Mouse (Mus musculus) hindbrain, embryonic 10.5 days (tissue): Measurements from ENCODE around the gene Pkhd1. TPM values are rescaled to one million over a fixed set of nuclear protein-coding genes. Genes with fewer than 3 reads are reported as not detected.

Source experiments
- DNase-seq: peaks from one replicate; pipeline ENCODE4 v3.0.0-alpha.2; 2017; ENCODE audit warnings: low spot score
- H3K27ac ChIP-seq: fragments of 300-500 bp; sonication (generic); 2 replicates; pipeline ENCODE4 v1.5.1; 2016; ENCODE audit warnings: mild to moderate bottlenecking, moderate library complexity
- H3K27me3 ChIP-seq: fragments of 300-500 bp; sonication (generic); 2 replicates; pipeline ENCODE4 v1.6.1; 2016; ENCODE audit warnings: mild to moderate bottlenecking; ENCODE audit not compliant: poor library complexity, insufficient read depth, severe bottlenecking
- H3K36me3 ChIP-seq: fragments of 300-500 bp; sonication (generic); 2 replicates; pipeline ENCODE4 v1.6.1; 2016; ENCODE audit warnings: mild to moderate bottlenecking, moderate library complexity
- H3K4me1 ChIP-seq: fragments of 300-500 bp; sonication (generic); replicated peaks from 2 replicates; pipeline ENCODE4 v1.6.1; 2016; ENCODE audit warnings: mild to moderate bottlenecking
- H3K4me3 ChIP-seq: fragments of 300-500 bp; sonication (generic); 2 replicates; pipeline ENCODE4 v1.5.1; 2016; ENCODE audit warnings: mild to moderate bottlenecking, moderate library complexity
- H3K9me3 ChIP-seq: fragments of 300-500 bp; sonication (generic); 2 replicates; pipeline ENCODE4 v1.6.1; 2016; ENCODE audit warnings: mild to moderate bottlenecking, moderate library complexity
- WGBS: fragments of 180-500 bp; shearing (Covaris S2); methylation state at CpG from one replicate; pipeline ENCODE4 v1.1.7; 2016; 5-methylcytosine and 5-hydroxymethylcytosine counted together
- polyA plus RNA-seq: library from polyadenylated mRNA; unstranded; fragments of >200 nt; fragmentation: Nextera tagmentation; extraction: Ambion mirVana; gene quantifications from 2 replicates; pipeline ENCODE4 v1.2.1, GENCODE M21; 2016

Gene Pkhd1
- 0.01 TPM in 1 of 2 replicates, not detected in the other for polyA plus RNA-seq

DNA sequence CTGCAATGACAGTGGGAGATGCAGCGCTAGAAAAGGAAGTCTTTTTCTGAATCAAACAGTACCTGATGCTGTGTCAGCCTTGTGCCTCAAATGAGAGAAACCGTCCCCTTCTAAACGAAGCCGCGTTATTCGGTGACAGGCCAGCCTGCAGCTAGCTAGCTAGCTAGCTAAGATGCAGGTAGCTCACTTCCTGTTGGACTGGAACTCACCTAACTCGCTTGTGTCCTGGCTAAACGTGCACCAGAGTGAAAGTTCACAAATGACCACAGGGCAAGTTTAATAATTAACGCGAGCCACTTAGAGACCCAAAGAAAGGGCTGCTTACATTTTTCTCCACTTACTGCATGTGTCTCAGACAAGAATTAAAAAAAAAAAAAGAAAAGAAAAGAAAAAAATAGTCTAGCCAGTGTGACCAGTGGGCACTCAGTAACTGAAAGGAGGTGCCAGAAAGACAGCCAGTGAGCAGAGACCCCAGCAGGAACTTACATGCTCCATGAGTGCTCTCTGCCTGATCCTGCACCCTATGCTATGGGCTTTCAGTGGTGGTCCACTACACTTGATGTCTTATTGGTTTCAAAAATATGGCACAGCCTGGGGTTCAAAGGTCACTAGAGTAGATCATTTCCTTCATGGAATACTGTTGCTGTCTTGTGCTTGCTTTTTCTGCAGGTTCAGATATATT lies at the start of gene Pkhd1:
Pkhd1 (minus strand) TSS at position 216 of the 682 bp plus-strand sequence.
- 78% methylated on average over 10 of the region's 10 CpGs for WGBS
- H3K36me3 ChIP-seq: no peaks in the 10 kb centered on the region
- H3K9me3 ChIP-seq: no peaks in the 10 kb centered on the region
- no peaks in the 10 kb centered on the region for H3K27me3 ChIP-seq
- no peak for DNase-seq
- no peak within 1 kb of the TSS for H3K27ac ChIP-seq
- H3K4me3 ChIP-seq: no peak within 1 kb of the TSS
- no peaks in the 10 kb centered on the region for H3K4me1 ChIP-seq

- no peaks in the 10 kb centered on the region for H3K9me3 ChIP-seq
- 85% methylated on average over 7 of the region's 7 CpGs for WGBS
- DNase-seq: no peak
Observed at GRCm38 (mm10) chr1:20667567-20667966, 49.7 kb upstream of the Pkhd1 start.

GRCm38 (mm10) chr1:20666233-20666632 lies 48.4 kb upstream of the Pkhd1 start:
- no peak for DNase-seq
- Histone ChIP-seq H3K27ac (no peak overlapping the region), H3K4me3 (no peak overlapping the region), H3K36me3 (no peaks in the 10 kb centered on the region), H3K4me1 (no peaks in the 10 kb centered on the region), H3K27me3 (no peaks in the 10 kb centered on the region), H3K9me3 (no peaks in the 10 kb centered on the region)
- WGBS: 83% methylated on average over 2 of the region's 2 CpGs

More at GRCm38 (mm10) chr1:20667567-20667966, 49.7 kb upstream of the Pkhd1 start:
- H3K36me3 ChIP-seq: no peaks in the 10 kb centered on the region
- H3K27me3 ChIP-seq: no peaks in the 10 kb centered on the region
- no peak overlapping the region for H3K27ac ChIP-seq
- H3K4me1 ChIP-seq: no peaks in the 10 kb centered on the region
- no peak overlapping the region for H3K4me3 ChIP-seq

GRCm38 (mm10) chr1:20655085-20655484 lies 37.2 kb upstream of the Pkhd1 start:
- 78% methylated on average over 5 of the region's 5 CpGs for WGBS
- DNase-seq: no peak
- Histone ChIP-seq H3K9me3 (no peaks in the 10 kb centered on the region), H3K4me3 (no peak overlapping the region), H3K4me1 (no peaks in the 10 kb centered on the region), H3K36me3 (no peaks in the 10 kb centered on the region), H3K27ac (no peak overlapping the region), H3K27me3 (no peaks in the 10 kb centered on the region)

DNA sequence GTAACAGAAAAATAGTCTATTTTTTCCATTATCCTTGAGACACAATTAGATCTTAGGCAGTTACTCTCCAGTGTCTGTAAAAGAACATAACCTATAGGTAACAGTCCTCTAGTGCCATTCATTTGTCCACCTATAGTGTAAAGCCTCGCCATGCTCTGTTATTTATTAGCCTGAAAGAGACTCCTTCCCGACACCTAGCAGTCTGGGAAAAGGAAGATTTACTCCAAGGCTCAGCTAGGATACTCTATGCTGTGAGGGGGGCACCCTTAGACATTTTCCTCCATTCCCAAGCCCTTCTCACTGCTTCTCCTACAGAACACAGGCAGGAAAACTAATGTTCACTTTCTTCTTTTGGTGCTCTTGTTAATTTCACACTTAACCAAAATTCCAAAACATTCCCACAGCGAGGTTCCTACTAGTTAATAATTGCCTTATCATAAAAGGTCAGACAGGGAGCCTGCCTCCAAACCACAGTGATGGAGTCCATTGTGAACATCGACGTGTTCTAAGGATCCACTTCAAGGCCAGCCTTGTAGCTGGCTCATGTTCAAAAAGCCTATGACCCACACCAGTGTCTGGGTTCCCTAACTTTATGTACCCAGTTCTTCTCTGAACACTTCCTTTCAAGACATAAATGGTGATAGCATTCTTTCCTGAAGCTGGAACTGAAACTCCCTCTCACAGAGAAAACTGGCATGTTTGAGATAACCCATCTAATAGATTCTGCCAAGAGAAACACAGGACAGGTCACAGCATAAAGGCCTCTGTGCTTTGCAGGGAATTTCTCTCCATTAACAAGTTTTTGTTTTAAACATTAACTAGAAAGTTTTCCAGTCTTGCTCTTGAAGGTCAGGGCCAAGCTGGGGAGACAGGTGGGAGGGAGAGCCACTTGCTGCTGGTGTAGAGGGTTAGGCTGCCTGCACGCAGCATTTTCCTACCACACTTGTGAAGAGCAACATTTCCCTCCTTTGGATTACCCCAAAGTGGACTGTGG lies 35.9 kb upstream of the Pkhd1 start:
- H3K36me3 ChIP-seq: no peaks in the 10 kb centered on the region
- no peaks in the 10 kb centered on the region for H3K27me3 ChIP-seq
- 79% methylated on average over 6 of the region's 6 CpGs for WGBS
- H3K9me3 ChIP-seq: no peaks in the 10 kb centered on the region
- no peak overlapping the region for H3K27ac ChIP-seq
- H3K4me1 ChIP-seq: no peaks in the 10 kb centered on the region
- DNase-seq: no peak
- H3K4me3 ChIP-seq: no peak overlapping the region

DNA sequence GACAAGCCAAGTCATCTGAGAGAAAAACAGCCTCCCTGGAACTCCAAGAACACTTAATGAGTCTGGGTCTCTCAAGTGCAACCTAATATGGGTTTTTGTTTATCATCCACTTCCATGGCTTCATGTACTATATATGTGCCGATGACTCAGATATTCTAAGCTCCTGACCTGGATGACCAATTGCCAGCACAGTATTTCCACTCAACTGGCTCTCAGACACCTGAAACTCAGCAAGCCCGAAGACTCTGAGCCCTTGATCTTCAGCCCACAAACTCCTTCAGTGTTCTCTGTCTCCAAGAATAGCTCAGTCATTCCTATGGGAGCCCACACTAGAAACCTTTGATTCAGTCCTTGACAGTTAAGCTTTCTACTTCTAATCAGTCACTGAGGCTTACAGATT lies 17.0 kb upstream of the Pkhd1 start:
- Histone ChIP-seq H3K9me3 (no peaks in the 10 kb centered on the region), H3K4me3 (no peak overlapping the region), H3K4me1 (no peaks in the 10 kb centered on the region), H3K27ac (no peak overlapping the region), H3K27me3 (no peaks in the 10 kb centered on the region), H3K36me3 (no peaks in the 10 kb centered on the region)
- 84% methylated on average over 2 of the region's 2 CpGs for WGBS
- DNase-seq: no peak

GRCm38 (mm10) chr1:20633276-20633869 lies 15.5 kb upstream of the Pkhd1 start:
- no peak for DNase-seq
- Histone ChIP-seq H3K9me3 (no peaks in the 10 kb centered on the region), H3K36me3 (no peaks in the 10 kb centered on the region), H3K27me3 (no peaks in the 10 kb centered on the region), H3K27ac (no peak overlapping the region), H3K4me3 (no peak overlapping the region), H3K4me1 (no peaks in the 10 kb centered on the region)
- 83% methylated on average over 7 of the region's 7 CpGs for WGBS

DNA sequence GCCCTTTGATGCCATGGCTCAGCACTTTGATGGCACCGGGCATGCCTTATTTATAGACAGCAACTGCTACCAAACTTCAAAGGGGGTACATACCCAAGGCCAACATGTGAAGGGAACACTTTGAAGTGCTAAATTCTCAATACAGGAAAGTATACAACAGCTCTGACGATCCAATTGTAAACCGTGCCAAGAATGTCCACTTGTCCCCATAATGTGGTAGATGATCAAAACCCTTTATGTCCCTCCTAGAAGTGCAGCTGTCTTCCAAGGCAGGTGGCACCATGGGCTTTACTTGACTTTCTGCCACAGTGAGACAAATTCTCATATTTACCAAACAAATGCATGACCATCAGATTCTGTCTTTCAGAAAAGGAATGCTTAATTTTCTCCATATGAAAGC lies 6.7 kb upstream of the Pkhd1 start:
- whole genome bisulfite sequencing: 95% methylated on average over 3 of the region's 3 CpGs
- no peak for DNase-seq
- Histone ChIP-seq H3K27me3 (no peaks in the 10 kb centered on the region), H3K27ac (no peak overlapping the region), H3K9me3 (no peaks in the 10 kb centered on the region), H3K4me3 (no peak overlapping the region), H3K4me1 (no peaks in the 10 kb centered on the region), H3K36me3 (no peaks in the 10 kb centered on the region)

DNA sequence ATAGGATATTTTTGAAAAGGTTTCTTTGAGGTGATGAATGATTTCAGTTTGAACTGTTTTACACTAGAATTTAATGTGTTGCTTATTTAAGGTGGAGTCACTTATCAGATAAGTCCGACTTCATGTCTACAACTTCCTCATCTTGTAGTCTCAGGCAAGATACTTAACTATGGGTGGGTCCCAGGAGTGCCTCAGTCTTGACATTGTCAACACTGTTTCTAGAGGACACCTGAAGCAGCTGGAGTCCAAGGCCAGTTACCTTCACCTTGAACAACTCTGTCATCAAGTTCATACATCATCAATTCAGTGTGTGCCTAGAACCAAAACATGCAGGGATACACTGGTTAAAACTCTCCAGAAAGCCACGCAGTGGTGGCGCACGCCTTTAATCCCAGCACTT lies 5.5 kb upstream of the Pkhd1 start:
- Histone ChIP-seq H3K9me3 (no peaks in the 10 kb centered on the region), H3K27me3 (no peaks in the 10 kb centered on the region), H3K4me1 (no peaks in the 10 kb centered on the region), H3K4me3 (no peak overlapping the region), H3K27ac (no peak overlapping the region), H3K36me3 (no peaks in the 10 kb centered on the region)
- no peak for DNase-seq
- 93% methylated on average over 4 of the region's 4 CpGs for WGBS

DNA sequence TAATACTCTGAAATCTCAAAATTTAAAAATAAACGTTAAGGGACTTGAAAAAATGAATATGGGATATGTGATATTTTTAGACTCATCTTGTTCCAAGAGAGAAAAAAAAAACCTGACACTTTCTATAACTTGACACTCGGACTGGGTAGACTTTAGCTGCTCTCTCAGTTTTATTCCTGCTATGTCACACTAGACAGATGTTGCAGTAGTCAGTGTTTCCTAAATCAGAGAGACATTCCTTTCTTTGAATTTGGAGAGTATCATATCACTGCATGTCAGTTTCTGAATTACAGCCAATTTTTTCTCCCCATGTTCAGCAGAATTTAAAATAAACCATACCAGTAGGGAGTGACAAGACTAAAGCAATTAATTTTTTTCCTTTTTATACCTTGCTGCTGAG lies 2.7 kb upstream of the Pkhd1 start:
- no peaks in the 10 kb centered on the region for H3K9me3 ChIP-seq
- no peak overlapping the region for H3K4me3 ChIP-seq
- DNase-seq: no peak
- H3K27me3 ChIP-seq: no peaks in the 10 kb centered on the region
- no peak overlapping the region for H3K27ac ChIP-seq
- H3K36me3 ChIP-seq: no peaks in the 10 kb centered on the region
- no peaks in the 10 kb centered on the region for H3K4me1 ChIP-seq
- 81% methylated on average over 2 of the region's 2 CpGs for WGBS

DNA sequence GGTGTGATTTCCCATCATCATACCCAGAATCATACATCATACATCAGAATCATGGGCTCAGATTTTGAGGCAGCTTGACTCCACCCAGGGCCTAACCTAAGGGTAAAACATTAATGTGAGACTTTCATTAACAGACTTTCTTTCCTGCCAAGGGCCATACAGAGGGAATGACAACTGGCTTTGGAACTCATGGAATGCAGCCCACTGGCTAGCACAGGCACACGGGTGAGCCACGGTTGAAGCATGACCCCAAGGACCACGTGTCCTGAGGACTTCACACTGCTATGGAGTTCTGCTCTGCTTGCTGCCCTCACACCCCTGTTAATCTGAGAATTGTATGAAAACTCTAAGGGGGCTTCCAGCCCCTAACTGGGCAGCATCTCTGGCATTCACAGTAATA lies 1.5 kb upstream of the Pkhd1 start:
- Histone ChIP-seq H3K9me3 (no peaks in the 10 kb centered on the region), H3K27me3 (no peaks in the 10 kb centered on the region), H3K36me3 (no peaks in the 10 kb centered on the region), H3K4me1 (no peaks in the 10 kb centered on the region), H3K27ac (no peak overlapping the region), H3K4me3 (no peak overlapping the region)
- 57% methylated on average over 3 of the region's 3 CpGs for WGBS
- no peak for DNase-seq

DNA sequence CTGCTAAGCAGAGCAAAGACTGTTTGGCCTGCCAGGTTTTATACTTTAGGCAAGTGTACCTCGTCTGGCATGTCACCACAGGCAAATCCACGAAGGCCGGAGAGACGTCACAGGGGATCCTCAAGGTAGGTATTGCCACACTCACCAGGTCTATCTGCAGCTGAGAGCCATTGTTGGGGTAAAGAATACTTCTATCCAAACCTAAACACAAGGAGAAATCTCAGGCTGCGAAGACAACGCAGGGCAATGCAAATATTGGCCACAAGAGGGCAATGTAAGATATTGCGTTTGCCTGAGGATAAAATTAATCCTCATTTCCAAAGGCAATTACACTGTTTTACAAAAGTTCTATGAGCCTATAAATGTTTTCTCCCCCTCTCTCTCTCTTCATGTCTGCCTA lies 5.2 kb downstream of the Pkhd1 start:
- no peaks in the 10 kb centered on the region for H3K27me3 ChIP-seq
- H3K27ac ChIP-seq: no peak overlapping the region
- no peaks in the 10 kb centered on the region for H3K36me3 ChIP-seq
- H3K4me1 ChIP-seq: no peaks in the 10 kb centered on the region
- no peaks in the 10 kb centered on the region for H3K9me3 ChIP-seq
- peak; percentile 40 for DNase-seq
- WGBS: 26% methylated on average over 7 of the region's 7 CpGs
- no peak overlapping the region for H3K4me3 ChIP-seq

DNA sequence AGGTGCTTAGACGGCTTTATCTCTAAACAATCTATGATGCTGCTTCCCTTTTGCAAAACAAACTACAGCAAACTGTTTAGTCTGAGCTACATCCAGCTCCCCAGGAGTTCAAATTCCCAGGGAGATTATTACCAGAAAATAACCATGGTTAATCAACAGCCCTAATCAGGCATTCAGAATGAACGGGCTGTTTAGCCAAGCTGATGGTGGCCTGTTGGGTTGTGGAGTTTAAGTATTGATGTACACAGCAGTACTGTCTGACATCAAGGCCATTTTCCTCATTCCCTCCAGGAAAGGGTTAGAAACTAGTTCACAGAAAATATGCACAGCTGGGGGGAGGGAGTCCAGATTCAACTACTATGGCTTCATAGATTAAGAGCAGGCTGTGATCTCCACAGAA lies 12.4 kb downstream of the Pkhd1 start:
- no peak overlapping the region for H3K4me3 ChIP-seq
- no peaks in the 10 kb centered on the region for H3K4me1 ChIP-seq
- WGBS: 89% methylated on average over 2 of the region's 2 CpGs
- no peaks in the 10 kb centered on the region for H3K27me3 ChIP-seq
- no peaks in the 10 kb centered on the region for H3K9me3 ChIP-seq
- no peaks in the 10 kb centered on the region for H3K36me3 ChIP-seq
- no peak for DNase-seq
- no peak overlapping the region for H3K27ac ChIP-seq
